Mouse (Mus musculus) neural tube, embryonic 13.5 days (tissue): ENCODE measurements around the gene Ccser2. TPM values are rescaled to one million over a fixed set of nuclear protein-coding genes. Genes with fewer than 3 reads are reported as not detected.

Experiments used
- ATAC-seq: fragments of 200-750 bp; cut with Nextera tagmentation; 2 replicates; pipeline ENCODE4 v1.8.0; 2017; ENCODE audit warnings: low read depth, mild to moderate bottlenecking, moderate TSS enrichment, moderate library complexity
- H3K27ac ChIP-seq: fragments of 300-500 bp; sonication (generic); replicated peaks from 2 replicates; pipeline ENCODE4 v1.5.1; 2015; ENCODE audit warnings: moderate library complexity, mild to moderate bottlenecking, inconsistent platforms
- H3K27me3 ChIP-seq: fragments of 300-500 bp; sonication (generic); 2 replicates; pipeline ENCODE4 v1.6.1; 2015; ENCODE audit warnings: mild to moderate bottlenecking, inconsistent platforms
- H3K36me3 ChIP-seq: fragments of 300-500 bp; sonication (generic); 2 replicates; pipeline ENCODE4 v1.6.1; 2015; ENCODE audit warnings: mild to moderate bottlenecking, inconsistent platforms
- H3K4me1 ChIP-seq: fragments of 300-500 bp; sonication (generic); replicated peaks from 2 replicates; pipeline ENCODE4 v1.6.1; 2015; ENCODE audit warnings: inconsistent platforms
- H3K4me2 ChIP-seq: fragments of 300-500 bp; sonication (generic); 2 replicates; pipeline ENCODE4 v1.6.1; 2015; ENCODE audit warnings: inconsistent platforms, mild to moderate bottlenecking, moderate library complexity
- H3K4me3 ChIP-seq: fragments of 300-500 bp; sonication (generic); 2 replicates; pipeline ENCODE4 v1.5.1; 2015; ENCODE audit warnings: mild to moderate bottlenecking, inconsistent platforms
- H3K9ac ChIP-seq: fragments of 300-500 bp; sonication (generic); 2 replicates; pipeline ENCODE4 v1.6.1; 2015; ENCODE audit warnings: moderate library complexity, mild to moderate bottlenecking, inconsistent platforms
- H3K9me3 ChIP-seq: fragments of 300-500 bp; sonication (generic); 2 replicates; pipeline ENCODE4 v1.6.1; 2016; ENCODE audit warnings: inconsistent platforms
- WGBS: fragments of 180-500 bp; shearing (Covaris S2); methylation state at CpG from one replicate; pipeline ENCODE4 v1.1.7; 2015; 5-methylcytosine and 5-hydroxymethylcytosine counted together
- polyA plus RNA-seq: library from polyadenylated mRNA; unstranded; fragments of >200 nt; fragmentation: Nextera tagmentation; extraction: Ambion mirVana; gene quantifications from 2 replicates; pipeline ENCODE4 v1.2.1, GENCODE M21; 2015

The Ccser2 gene
- polyA plus RNA-seq, 1 experiment from 2014 or later, result 99.8 TPM

- H3K27ac ChIP-seq, result no peak overlapping the region
- no peak for ATAC-seq
- 91% methylated on average over 1 of the region's 1 CpGs for WGBS
- H3K4me2 ChIP-seq, result no peak overlapping the region
- no peak overlapping the region for H3K4me3 ChIP-seq
- H3K9ac ChIP-seq, result no peak overlapping the region
- H3K27me3 ChIP-seq, result no peaks in the 10 kb centered on the region
- H3K4me1 ChIP-seq, result peaks cover 5% of the 10 kb centered on the region
- no peaks in the 10 kb centered on the region for H3K9me3 ChIP-seq
- H3K36me3 ChIP-seq, result peaks cover 24% of the 10 kb centered on the region
Measured at GRCm38 (mm10) chr14:36904206-36904605, 64.4 kb downstream of the Ccser2 start.

- H3K4me1 ChIP-seq, result peaks cover 2% of the 10 kb centered on the region
- H3K4me2 ChIP-seq, result no peak overlapping the region
- H3K36me3 ChIP-seq, result peaks cover 30% of the 10 kb centered on the region
- H3K27me3 ChIP-seq, result no peaks in the 10 kb centered on the region
- no peaks in the 10 kb centered on the region for H3K9me3 ChIP-seq
- H3K4me3 ChIP-seq, result no peak overlapping the region
- H3K9ac ChIP-seq, result no peak overlapping the region
- no peak for ATAC-seq
- H3K27ac ChIP-seq, result no peak overlapping the region
Measured at GRCm38 (mm10) chr14:36900883-36901282, 67.7 kb downstream of the Ccser2 start.

- WGBS, result 88% methylated on average over 3 of the region's 3 CpGs
- Histone ChIP-seq H3K9ac (no peak overlapping the region), H3K4me2 (no peak overlapping the region), H3K36me3 (peaks cover 25% of the 10 kb centered on the region), H3K4me3 (no peak overlapping the region), H3K4me1 (no peaks in the 10 kb centered on the region), H3K27ac (no peak overlapping the region), H3K27me3 (no peaks in the 10 kb centered on the region), H3K9me3 (no peaks in the 10 kb centered on the region)
- ATAC-seq, result no peak
Measured at GRCm38 (mm10) chr14:36894701-36895100, 73.9 kb downstream of the Ccser2 start.

GRCm38 (mm10) chr14:36892762-36893358 lies 75.7 kb downstream of the Ccser2 start:
- no peaks in the 10 kb centered on the region for H3K27me3 ChIP-seq
- H3K27ac ChIP-seq, result no peak overlapping the region
- H3K9me3 ChIP-seq, result no peaks in the 10 kb centered on the region
- H3K36me3 ChIP-seq, result peaks cover 18% of the 10 kb centered on the region; the same call in 1 of the 2 replicates
- ATAC-seq, result no peak
- no peak overlapping the region for H3K4me3 ChIP-seq
- H3K9ac ChIP-seq, result no peak overlapping the region
- WGBS, result 82% methylated on average over 2 of the region's 2 CpGs
- no peaks in the 10 kb centered on the region for H3K4me1 ChIP-seq
- H3K4me2 ChIP-seq, result no peak overlapping the region

- Histone ChIP-seq H3K4me1 (no peaks in the 10 kb centered on the region), H3K36me3 (peaks cover 9% of the 10 kb centered on the region), H3K4me3 (no peak overlapping the region), H3K9ac (no peak overlapping the region), H3K9me3 (no peaks in the 10 kb centered on the region), H3K4me2 (no peak overlapping the region), H3K27me3 (no peaks in the 10 kb centered on the region), H3K27ac (no peak overlapping the region)
- ATAC-seq, result no peak
- 81% methylated on average over 7 of the region's 7 CpGs for WGBS
Measured at GRCm38 (mm10) chr14:36890130-36890529, 78.4 kb downstream of the Ccser2 start.

GRCm38 (mm10) chr14:36885680-36886079 lies 82.9 kb downstream of the Ccser2 start:
- Histone ChIP-seq H3K4me2 (no peak overlapping the region), H3K9ac (no peak overlapping the region), H3K4me3 (no peak overlapping the region), H3K27ac (no peak overlapping the region), H3K36me3 (peaks cover 26% of the 10 kb centered on the region), H3K4me1 (no peaks in the 10 kb centered on the region), H3K27me3 (no peaks in the 10 kb centered on the region), H3K9me3 (no peaks in the 10 kb centered on the region)
- WGBS, result 92% methylated on average over 5 of the region's 5 CpGs
- no peak for ATAC-seq

- 94% methylated on average over 1 of the region's 1 CpGs for WGBS
- Histone ChIP-seq H3K4me2 (no peak overlapping the region), H3K4me3 (no peak overlapping the region), H3K9me3 (no peaks in the 10 kb centered on the region), H3K9ac (no peak overlapping the region), H3K27me3 (no peaks in the 10 kb centered on the region), H3K4me1 (no peaks in the 10 kb centered on the region), H3K27ac (no peak overlapping the region), H3K36me3 (peaks cover 25% of the 10 kb centered on the region)
- ATAC-seq, result no peak
Measured at GRCm38 (mm10) chr14:36885117-36885516, 83.5 kb downstream of the Ccser2 start.

GRCm38 (mm10) chr14:36883576-36883975 lies 85.0 kb downstream of the Ccser2 start:
- ATAC-seq, result no peak
- Histone ChIP-seq H3K4me2 (no peak overlapping the region), H3K27ac (no peak overlapping the region), H3K36me3 (peaks cover 32% of the 10 kb centered on the region), H3K27me3 (no peaks in the 10 kb centered on the region), H3K4me3 (no peak overlapping the region), H3K9me3 (no peaks in the 10 kb centered on the region), H3K4me1 (no peaks in the 10 kb centered on the region), H3K9ac (no peak overlapping the region)
- 72% methylated on average over 3 of the region's 3 CpGs for WGBS

- Histone ChIP-seq H3K36me3 (0 out of 2 replicates have a peak, but pooled peaks cover 4% of the 10 kb centered on the region), H3K4me1 (no peaks in the 10 kb centered on the region), H3K4me2 (no peak overlapping the region), H3K9ac (no peak overlapping the region), H3K27ac (no peak overlapping the region), H3K9me3 (no peaks in the 10 kb centered on the region), H3K4me3 (no peak overlapping the region), H3K27me3 (no peaks in the 10 kb centered on the region)
- 67% methylated on average over 6 of the region's 6 CpGs for WGBS
- no peak for ATAC-seq
Measured at GRCm38 (mm10) chr14:36870257-36870656, 98.3 kb downstream of the Ccser2 start.

- H3K9ac ChIP-seq, result no peak overlapping the region
- no peaks in the 10 kb centered on the region for H3K36me3 ChIP-seq
- no peaks in the 10 kb centered on the region for H3K27me3 ChIP-seq
- no peak for ATAC-seq
- no peak overlapping the region for H3K27ac ChIP-seq
- no peaks in the 10 kb centered on the region; the same call in 1 of the 2 replicates for H3K4me1 ChIP-seq
- H3K4me3 ChIP-seq, result no peak overlapping the region
- no peak overlapping the region for H3K4me2 ChIP-seq
- WGBS, result 84% methylated on average over 14 of the region's 14 CpGs
- H3K9me3 ChIP-seq, result no peaks in the 10 kb centered on the region
Measured at GRCm38 (mm10) chr14:36868769-36869362, 99.7 kb downstream of the Ccser2 start.

GRCm38 (mm10) chr14:36866966-36867700 lies 101.4 kb downstream of the Ccser2 start:
- Histone ChIP-seq H3K36me3 (no peaks in the 10 kb centered on the region), H3K27ac (no peak overlapping the region), H3K9me3 (no peaks in the 10 kb centered on the region), H3K9ac (no peak overlapping the region), H3K4me1 (no peaks in the 10 kb centered on the region; the same call in 1 of the 2 replicates), H3K4me3 (no peak overlapping the region), H3K4me2 (no peak overlapping the region), H3K27me3 (no peaks in the 10 kb centered on the region)
- no peak for ATAC-seq
- WGBS, result 21% methylated on average over 6 of the region's 6 CpGs

GRCm38 (mm10) chr14:36863877-36864489 lies 104.6 kb downstream of the Ccser2 start:
- H3K4me3 ChIP-seq, result 0 out of 2 replicates have a peak overlapping the region, but pooled peaks have one; percentile 4
- ATAC-seq, result peak; percentile 16; the same call in 1 of the 2 replicates
- H3K4me1 ChIP-seq, result no peaks in the 10 kb centered on the region; the same call in 1 of the 2 replicates
- no peak overlapping the region for H3K27ac ChIP-seq
- 24% methylated on average over 15 of the region's 15 CpGs for WGBS
- H3K9me3 ChIP-seq, result no peaks in the 10 kb centered on the region
- H3K36me3 ChIP-seq, result no peaks in the 10 kb centered on the region
- H3K9ac ChIP-seq, result no peak overlapping the region
- no peaks in the 10 kb centered on the region for H3K27me3 ChIP-seq
- peak overlapping the region; percentile 33 for H3K4me2 ChIP-seq
